Mouse (Mus musculus) layer of hippocampus, postnatal 36 days (tissue): ENCODE data around the gene Hist2h3c1. TPM values are rescaled to one million over a fixed set of nuclear protein-coding genes. Genes with fewer than 3 reads are reported as not detected.
"Not testable (repeated sequence)": the region's sequence is repeated elsewhere in the genome, so short reads cannot be mapped to it uniquely, and the experiment has no call there.

ENCODE experiments used
- DNase-seq, 2 experiments: peaks; one replicate each; pipeline ENCODE4 v3.0.0; 2022
- microRNA-seq, 2 experiments: library from miRNA; unstranded; fragments of <30 nt; microRNA quantifications; one replicate each; pipeline ENCODE4 v1.2.0; 2021
- total RNA-seq, 2 experiments: library from RNA; stranded (reverse); gene quantifications; 2 replicates each; pipeline ENCODE4 v1.2.3; 2021

Gene Hist2h3c1
- total RNA-seq, 2 experiments from 2014 or later, result not detected

- DNase-seq, result not testable (repeated sequence)
Observed at GRCm38 (mm10) chr3:96290727-96291126, 44.2 kb downstream of the Hist2h3c1 start.

- DNase-seq, result no peak
Observed at GRCm38 (mm10) chr3:96292641-96293040, 46.2 kb downstream of the Hist2h3c1 start.

GRCm38 (mm10) chr3:96293368-96293767, 46.9 kb downstream of the Hist2h3c1 start:
- no peak for DNase-seq

DNA sequence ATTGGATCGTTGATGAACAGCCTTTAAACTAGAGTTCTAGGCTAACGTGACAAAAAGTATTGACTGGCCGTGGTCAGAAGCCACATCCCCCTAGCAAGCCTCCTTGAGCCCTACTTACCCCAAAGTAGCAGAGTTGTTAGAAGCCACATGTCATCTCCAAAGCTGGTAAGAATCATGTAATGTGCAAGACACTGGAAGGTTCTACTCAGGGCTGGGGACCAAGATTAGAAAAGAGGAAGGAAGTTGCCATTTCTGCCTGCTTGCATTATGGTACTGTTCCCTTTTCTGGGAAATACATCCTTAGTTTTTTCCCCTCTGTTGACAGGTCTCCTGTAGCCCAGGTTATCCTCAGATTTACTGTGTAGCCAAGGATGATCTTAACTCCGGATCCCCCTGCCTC, 47.3 kb downstream of the Hist2h3c1 start, which contains the start of gene Fcgr1:
Fcgr1 (minus strand) TSS at position 183 of the 400 bp plus-strand sequence.
- no peak for DNase-seq

Small RNA genes lying within 50 kb of the gene (microRNA-seq; reads per million reads assigned to microRNA genes)
- gene Gm44492 (0 reads per million in 2 experiments), gene Gm47311 (0 reads per million in 2 experiments), gene Gm47313 (0 reads per million in 2 experiments)

Other genes with a start within 250 kb of the Hist2h3c1 start
- 10 to 100 TPM; 40.8 to 46.3 TPM for gene Vps45, start 188.2 kb upstream of the Hist2h3c1 start, total RNA-seq
- 10 to 100 TPM; 31.0 to 32.6 TPM for gene Otud7b, start 142.2 kb upstream of the Hist2h3c1 start, total RNA-seq
- gene Mtmr11, start 84.7 kb upstream of the Hist2h3c1 start, total RNA-seq, result 1 to 10 TPM; 4.2 to 5.2 TPM
- gene Sf3b4, start 74.4 kb upstream of the Hist2h3c1 start, total RNA-seq, result 10 to 100 TPM; 52.0 to 54.5 TPM
- 100 to 1,000 TPM; 351 to 376 TPM for gene Sv2a, start 65.5 kb upstream of the Hist2h3c1 start, total RNA-seq
- gene Bola1, start 27.0 kb upstream of the Hist2h3c1 start, total RNA-seq, result 10 to 100 TPM; 15.3 to 18.2 TPM
- gene Hist2h2ab, start 26.8 kb upstream of the Hist2h3c1 start, total RNA-seq, result 1 to 10 TPM; 7.2 to 8.2 TPM
- 10 to 100 TPM; 20.0 to 22.5 TPM for gene Hist2h2ac, start 25.8 kb upstream of the Hist2h3c1 start, total RNA-seq
- gene Hist2h2be, start 25.6 kb upstream of the Hist2h3c1 start, total RNA-seq, result 1 to 10 TPM; 6.9 to 7.1 TPM
- gene Hist2h3c2, start 7.6 kb upstream of the Hist2h3c1 start, total RNA-seq, result 10 to 100 TPM; 13.1 to 13.4 TPM
- 100 to 1,000 TPM; 193 to 195 TPM for gene Hist2h2aa2, start 6.4 kb upstream of the Hist2h3c1 start, total RNA-seq
- gene Hist2h2aa1, start 1.2 kb upstream of the Hist2h3c1 start, total RNA-seq, result 10 to 100 TPM in 1 of 2 experiments, 1 to 10 TPM in 1; 3.1 to 11.1 TPM
- 10 to 100 TPM; 27.7 to 30.4 TPM for gene Hist2h4, start 16.6 kb downstream of the Hist2h3c1 start, total RNA-seq
- 10 to 100 TPM; 42.9 to 45.4 TPM for gene Hist2h3b, start 22.0 kb downstream of the Hist2h3c1 start, total RNA-seq
- gene Hist2h2bb, start 23.1 kb downstream of the Hist2h3c1 start, total RNA-seq, result 100 to 1,000 TPM; 120 TPM
- 1 to 10 TPM; 2.4 to 2.5 TPM for gene Fcgr1, start 47.3 kb downstream of the Hist2h3c1 start, total RNA-seq
- gene BC107364, start 205.6 kb downstream of the Hist2h3c1 start, total RNA-seq, result not detected